Mouse (Mus musculus): Measurements from ENCODE around the gene Pparg.

DNA sequence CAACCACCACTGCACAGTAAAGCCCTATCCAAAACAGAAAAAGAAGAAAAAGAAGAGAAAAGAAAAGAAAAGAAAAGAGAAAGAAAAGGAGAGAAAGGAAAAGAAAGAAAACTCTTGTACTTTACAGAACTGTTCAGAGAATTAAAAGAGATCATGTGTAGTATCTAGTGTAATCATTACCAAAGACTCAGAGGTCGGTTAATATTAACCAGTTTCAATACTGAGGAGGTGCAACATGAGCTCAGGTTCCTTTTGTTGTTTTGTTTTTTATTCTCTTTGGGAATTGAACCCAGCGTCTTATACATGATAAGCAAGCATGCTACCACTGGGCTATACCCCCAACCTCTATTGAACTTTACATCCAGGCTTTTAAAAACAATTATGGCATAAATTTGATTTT lies 74.1 kb downstream of the Pparg start:
- TF ChIP-seq POLR2A (IDR thresholded peaks at IDR 0.05; ENCODE audit: insufficient read depth, low read depth, low read length) (no peak), CTCF (IDR thresholded peaks at IDR 0.05; ENCODE audit: insufficient read depth, low read depth, low read length) (no peak)
